In the genomic region with DNA sequence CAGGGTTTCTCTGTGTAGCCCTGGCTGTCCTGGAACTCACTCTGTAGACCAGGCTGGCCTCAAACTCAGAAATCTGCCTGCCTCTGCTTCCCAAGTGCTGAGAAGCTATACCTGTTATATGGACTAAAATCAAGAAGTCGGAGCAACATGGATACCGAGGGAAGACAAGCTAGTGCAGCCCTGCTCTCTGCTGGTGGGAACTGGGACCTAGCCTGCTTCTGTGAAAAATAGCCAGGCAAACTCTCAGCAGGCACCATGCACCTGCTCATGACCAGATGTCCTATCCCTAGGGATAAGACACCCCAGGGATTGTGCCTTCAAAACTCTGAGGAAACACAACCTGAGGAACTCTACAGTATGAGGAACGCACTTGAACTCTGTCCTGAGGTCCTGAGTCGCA, we compare ENCODE assay signal across 18 mouse cellular contexts. TPM values are rescaled to one million over a fixed set of nuclear protein-coding genes. Genes with fewer than 3 reads are reported as not detected.
DNase-seq lines count a peak whose midpoint lies in the region; ATAC-seq and TF ChIP-seq lines count a peak whose summit lies in the region.
"Had no signal": no experiment of that assay in that cellular context is flagged by ENCODE, and none has a peak within 500 bp of the region (broad histone marks: within the 10 kb centered on the region; RNA-seq: fewer than 3 reads in every experiment).

No protein-coding gene starts in this region.

- no peaks in the 10 kb centered on the region for H3K4me1 ChIP-seq in cerebellum, adult 2 months (ENCODE audit: control insufficient read depth, insufficient read depth, low read length)
- H3K4me1 ChIP-seq in intestine, postnatal 0 days (replicated peaks; ENCODE audit: control insufficient read depth, insufficient read depth, low read length) = no peaks in the 10 kb centered on the region
- peaks cover 3% of the 10 kb centered on the region; the same call in 1 of the 2 replicates for H3K4me1 ChIP-seq in intestine, embryonic 16.5 days (ENCODE audit: control insufficient read depth, insufficient read depth, low read length)
- peaks cover 11% of the 10 kb centered on the region for H3K4me1 ChIP-seq in midbrain, postnatal 0 days (ENCODE audit: insufficient read depth, low read length)
- peaks cover 14% of the 10 kb centered on the region for H3K4me1 ChIP-seq in midbrain, embryonic 15.5 days
- H3K4me1 ChIP-seq: limb, embryonic 15.5 days had no signal

- H3K4me2 ChIP-seq in intestine, postnatal 0 days (replicated peaks; ENCODE audit: low read depth) = no peak overlapping the region
- no peak overlapping the region for H3K4me2 ChIP-seq in intestine, embryonic 16.5 days (ENCODE audit: low read depth, low read length)
- no peak overlapping the region for H3K4me2 ChIP-seq in midbrain, postnatal 0 days (ENCODE audit: low read depth, low read length, poor library complexity, severe bottlenecking)
- no peak overlapping the region for H3K4me2 ChIP-seq in midbrain, embryonic 15.5 days
- H3K4me2 ChIP-seq: limb, embryonic 15.5 days had no signal

- no peak overlapping the region for H3K9ac ChIP-seq in intestine, postnatal 0 days (ENCODE audit: low read depth, low read length)
- no peak overlapping the region for H3K9ac ChIP-seq in intestine, embryonic 16.5 days (ENCODE audit: low read depth, low read length)
- H3K9ac ChIP-seq in midbrain, postnatal 0 days (replicated peaks; ENCODE audit: low read length, poor library complexity, severe bottlenecking) = no peak overlapping the region
- no peak overlapping the region for H3K9ac ChIP-seq in midbrain, embryonic 15.5 days
- H3K9ac ChIP-seq: limb, embryonic 15.5 days; liver, postnatal 0 days had no signal

- 39% methylated on average over 4 of the region's 4 CpGs for WGBS in cerebellum, adult 2 months
- 79% methylated on average over 4 of the region's 4 CpGs for WGBS in intestine, postnatal 0 days
- 82% methylated on average over 4 of the region's 4 CpGs for whole genome bisulfite sequencing in intestine, embryonic 16.5 days
- WGBS in midbrain, postnatal 0 days = 78% methylated on average over 4 of the region's 4 CpGs
- WGBS in midbrain, embryonic 15.5 days = 76% methylated on average over 4 of the region's 4 CpGs

- no peak for TF ChIP-seq POLR2A in cerebellum, adult 2 months (IDR thresholded peaks at IDR 0.05; ENCODE audit: borderline replicate concordance, insufficient read depth, low read length)

- H3K4me3 ChIP-seq in cerebellum, adult 2 months (replicated peaks; ENCODE audit: insufficient read depth, low read depth, low read length) = no peak overlapping the region
- H3K4me3 ChIP-seq in intestine, postnatal 0 days (ENCODE audit: low read depth, low read length) = no peak overlapping the region
- no peak overlapping the region for H3K4me3 ChIP-seq in intestine, embryonic 16.5 days (ENCODE audit: low read length)
- no peak overlapping the region for H3K4me3 ChIP-seq in midbrain, postnatal 0 days (ENCODE audit: low read depth, low read length)
- no peak overlapping the region for H3K4me3 ChIP-seq in midbrain, embryonic 15.5 days
- H3K4me3 ChIP-seq: erythroblast, embryonic 14.5 days; heart, embryonic 10.5 days; limb, embryonic 15.5 days had no signal

- peak; percentile 40 to 42 for DNase-seq in cerebellum, adult 2 months
- DNase-seq in cerebellum, adult 11-12 months = no peak
- peak; percentile 39 for DNase-seq in midbrain, postnatal 0 days (ENCODE audit: low spot score)
- no peak for DNase-seq in spleen, postnatal 14 days (ENCODE audit: low spot score in 2 of 2)
- DNase-seq: adrenal gland, adult 8-10 months; gastrocnemius, postnatal 10 days; heart, postnatal 36 days; liver, postnatal 0 days; retina, postnatal 1 day; thymus, postnatal 14 days had no signal

- H3K27ac ChIP-seq in cerebellum, adult 2 months (ENCODE audit: insufficient read depth, low read length) = no peak overlapping the region
- H3K27ac ChIP-seq in intestine, postnatal 0 days (ENCODE audit: low read depth, low read length) = no peak overlapping the region
- H3K27ac ChIP-seq in intestine, embryonic 16.5 days (ENCODE audit: low read length) = no peak overlapping the region
- H3K27ac ChIP-seq in midbrain, postnatal 0 days (ENCODE audit: low read depth, low read length) = no peak overlapping the region
- H3K27ac ChIP-seq in midbrain, embryonic 15.5 days = no peak overlapping the region
- H3K27ac ChIP-seq: heart, embryonic 10.5 days; limb, embryonic 15.5 days had no signal

- no peaks in the 10 kb centered on the region for H3K27me3 ChIP-seq in cerebellum, adult 2 months (ENCODE audit: control insufficient read depth, insufficient read depth, low read length)
- H3K27me3 ChIP-seq in intestine, postnatal 0 days (replicated peaks; ENCODE audit: control insufficient read depth, insufficient read depth, low read length) = no peaks in the 10 kb centered on the region
- no peaks in the 10 kb centered on the region for H3K27me3 ChIP-seq in intestine, embryonic 16.5 days (replicated peaks; ENCODE audit: control insufficient read depth, insufficient read depth, low read length)
- no peaks in the 10 kb centered on the region for H3K27me3 ChIP-seq in midbrain, postnatal 0 days (ENCODE audit: insufficient read depth, low read length)
- H3K27me3 ChIP-seq in midbrain, embryonic 15.5 days (replicated peaks) = no peaks in the 10 kb centered on the region
- H3K27me3 ChIP-seq: limb, embryonic 15.5 days had no signal

- peak; percentile 73 for TF ChIP-seq CTCF in cerebellum, adult 2 months (IDR thresholded peaks at IDR 0.05; ENCODE audit: borderline replicate concordance, insufficient read depth, low read depth, low read length)
- peak; percentile 31 for TF ChIP-seq CTCF in intestine, postnatal 0 days (IDR thresholded peaks at IDR 0.05; ENCODE audit: low read depth)
- TF ChIP-seq CTCF in midbrain, postnatal 0 days (IDR thresholded peaks at IDR 0.05) = peak; percentile 63

- no peaks in the 10 kb centered on the region for H3K9me3 ChIP-seq in intestine, postnatal 0 days (ENCODE audit: control insufficient read depth)
- H3K9me3 ChIP-seq in intestine, embryonic 16.5 days (ENCODE audit: control insufficient read depth, low read length) = no peaks in the 10 kb centered on the region
- no peaks in the 10 kb centered on the region for H3K9me3 ChIP-seq in midbrain, postnatal 0 days (ENCODE audit: low read length)
- H3K9me3 ChIP-seq in midbrain, embryonic 15.5 days = no peaks in the 10 kb centered on the region
- H3K9me3 ChIP-seq: heart, embryonic 10.5 days; limb, embryonic 15.5 days had no signal

- no peak for ATAC-seq in intestine, postnatal 0 days
- ATAC-seq in intestine, embryonic 16.5 days = no peak
- peak; percentile 32; the same call in 1 of the 2 replicates for ATAC-seq in midbrain, postnatal 0 days (ENCODE audit: low FRiP score)
- no peak for ATAC-seq in midbrain, embryonic 15.5 days (replicated peaks)
- no peak for ATAC-seq in activated CD4-positive, CD25-positive, alpha-beta regulatory T cell, adult 4 months
- ATAC-seq: forebrain, embryonic 16.5 days; liver, postnatal 0 days had no signal

- no peaks in the 10 kb centered on the region for H3K36me3 ChIP-seq in intestine, postnatal 0 days (ENCODE audit: control insufficient read depth, insufficient read depth)
- no peaks in the 10 kb centered on the region for H3K36me3 ChIP-seq in intestine, embryonic 16.5 days (ENCODE audit: control insufficient read depth, insufficient read depth, low read length)
- no peaks in the 10 kb centered on the region for H3K36me3 ChIP-seq in midbrain, postnatal 0 days (ENCODE audit: insufficient read depth, low read length)
- no peaks in the 10 kb centered on the region for H3K36me3 ChIP-seq in midbrain, embryonic 15.5 days (replicated peaks)
- H3K36me3 ChIP-seq: heart, embryonic 10.5 days; limb, embryonic 15.5 days had no signal

RNA-seq across cellular contexts. Expression of gene Smarcd3, which starts 12.8 kb away (rescaled TPM):
- polyA plus RNA-seq in cerebellum, adult 2 months (2012; rRNA removed) = 89.9 and 102 TPM in 2 replicates
- polyA plus RNA-seq in intestine, postnatal 0 days (2015; fragmentation: Nextera tagmentation; extraction: Ambion mirVana) = 6.6 and 6.8 TPM in 2 replicates
- polyA plus RNA-seq in intestine, embryonic 16.5 days (2015; fragmentation: Nextera tagmentation; extraction: Ambion mirVana) = 9.5 and 10.0 TPM in 2 replicates
- 279 and 347 TPM in 2 replicates for total RNA-seq in midbrain, postnatal 0 days (2014; rRNA removed)
- polyA plus RNA-seq in midbrain, postnatal 0 days (2015; fragmentation: Nextera tagmentation; extraction: Ambion mirVana) = 187 and 189 TPM in 2 replicates
- polyA plus RNA-seq in midbrain, embryonic 15.5 days (2015; fragmentation: Nextera tagmentation; extraction: Ambion mirVana) = 182 and 186 TPM in 2 replicates
- polyA plus RNA-seq in activated CD4-positive, CD25-positive, alpha-beta regulatory T cell, adult 4 months (2017; shearing (Covaris generic)) = under 1 TPM in 1 of 2 experiments, not detected in 1; 0.41 TPM
- polyA plus RNA-seq: erythroblast, embryonic 14.5 days had no signal

RNA-seq across cellular contexts. Expression of gene Nub1, which starts 48.3 kb away (rescaled TPM):
- 79.0 and 80.4 TPM in 2 replicates for polyA plus RNA-seq in cerebellum, adult 2 months (2012; rRNA removed)
- polyA plus RNA-seq in intestine, postnatal 0 days (2015; fragmentation: Nextera tagmentation; extraction: Ambion mirVana) = 18.0 and 19.4 TPM in 2 replicates
- 26.7 and 28.1 TPM in 2 replicates for polyA plus RNA-seq in intestine, embryonic 16.5 days (2015; fragmentation: Nextera tagmentation; extraction: Ambion mirVana)
- total RNA-seq in midbrain, postnatal 0 days (2014; rRNA removed) = 44.9 and 45.3 TPM in 2 replicates
- polyA plus RNA-seq in midbrain, postnatal 0 days (2015; fragmentation: Nextera tagmentation; extraction: Ambion mirVana) = 45.1 and 45.9 TPM in 2 replicates
- 47.5 and 48.7 TPM in 2 replicates for polyA plus RNA-seq in midbrain, embryonic 15.5 days (2015; fragmentation: Nextera tagmentation; extraction: Ambion mirVana)
- polyA plus RNA-seq in activated CD4-positive, CD25-positive, alpha-beta regulatory T cell, adult 4 months (2017; shearing (Covaris generic)) = 10 to 100 TPM; 63.9 to 65.7 TPM

RNA-seq across cellular contexts. Expression of gene Chpf2, which starts 50.4 kb away (rescaled TPM):
- 46.3 and 48.9 TPM in 2 replicates for polyA plus RNA-seq in cerebellum, adult 2 months (2012; rRNA removed)
- polyA plus RNA-seq in intestine, postnatal 0 days (2015; fragmentation: Nextera tagmentation; extraction: Ambion mirVana) = 23.5 and 24.4 TPM in 2 replicates
- polyA plus RNA-seq in intestine, embryonic 16.5 days (2015; fragmentation: Nextera tagmentation; extraction: Ambion mirVana) = 16.3 and 18.0 TPM in 2 replicates
- 31.3 and 32.8 TPM in 2 replicates for total RNA-seq in midbrain, postnatal 0 days (2014; rRNA removed)
- polyA plus RNA-seq in midbrain, postnatal 0 days (2015; fragmentation: Nextera tagmentation; extraction: Ambion mirVana) = 25.5 and 26.3 TPM in 2 replicates
- polyA plus RNA-seq in midbrain, embryonic 15.5 days (2015; fragmentation: Nextera tagmentation; extraction: Ambion mirVana) = 22.1 and 23.0 TPM in 2 replicates
- polyA plus RNA-seq in activated CD4-positive, CD25-positive, alpha-beta regulatory T cell, adult 4 months (2017; shearing (Covaris generic)) = 10 to 100 TPM in 1 of 2 experiments, 1 to 10 TPM in 1; 8.3 to 17.8 TPM

RNA-seq across cellular contexts. Expression of gene Abcf2, which starts 59.7 kb away (rescaled TPM):
- 101 TPM in 2 replicates for polyA plus RNA-seq in cerebellum, adult 2 months (2012; rRNA removed)
- polyA plus RNA-seq in intestine, postnatal 0 days (2015; fragmentation: Nextera tagmentation; extraction: Ambion mirVana) = 40.1 and 40.5 TPM in 2 replicates
- polyA plus RNA-seq in intestine, embryonic 16.5 days (2015; fragmentation: Nextera tagmentation; extraction: Ambion mirVana) = 75.0 and 82.7 TPM in 2 replicates
- 55.9 and 57.0 TPM in 2 replicates for total RNA-seq in midbrain, postnatal 0 days (2014; rRNA removed)
- polyA plus RNA-seq in midbrain, postnatal 0 days (2015; fragmentation: Nextera tagmentation; extraction: Ambion mirVana) = 58.2 and 62.3 TPM in 2 replicates
- polyA plus RNA-seq in midbrain, embryonic 15.5 days (2015; fragmentation: Nextera tagmentation; extraction: Ambion mirVana) = 83.8 and 86.4 TPM in 2 replicates
- polyA plus RNA-seq in activated CD4-positive, CD25-positive, alpha-beta regulatory T cell, adult 4 months (2017; shearing (Covaris generic)) = 10 to 100 TPM; 51.8 to 56.8 TPM

Comparison
In these comparisons a context has a peak if more than half of its experiments do, and no peak if none do; other contexts are left out.
1. DNase-seq: peak in cerebellum, adult 2 months (2 of 2) and midbrain, postnatal 0 days (single experiment); none in cerebellum, adult 11-12 months (single experiment) and spleen, postnatal 14 days (0 of 2).
2. Peak in every context shown above with its lines, with median percentiles within 50 percentile points of each other: CTCF ChIP-seq.